Mouse (Mus musculus) monocyte, adult 2 months (primary cell): ENCODE results near the gene Zbtb8a.

ENCODE experiments used
- DNase-seq, 2 experiments: peaks; one replicate each; pipeline ENCODE4 v3.0.0; 2022; ENCODE audit warnings: low spot score in 2 of 2, low read depth in 1 of 2

The Zbtb8a gene

DNA sequence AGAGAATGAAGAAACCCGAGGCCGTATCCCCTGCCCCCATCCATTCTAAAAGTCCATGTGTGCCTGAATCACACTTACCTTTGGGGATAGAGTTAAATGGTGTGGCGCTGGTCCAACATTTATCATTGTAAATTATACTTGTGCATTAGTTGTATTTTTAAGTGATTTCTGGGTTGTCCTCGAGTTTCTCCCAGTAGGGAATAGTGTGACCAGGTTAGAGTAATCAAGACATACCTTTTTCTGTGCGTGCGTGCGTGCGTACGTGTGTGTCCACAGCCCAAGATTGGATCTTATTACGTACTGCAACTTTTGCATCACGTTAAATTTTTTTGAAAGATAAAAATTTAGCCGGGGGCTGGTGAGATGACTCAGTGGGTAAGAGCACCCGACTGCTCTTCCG is 41.6 kb downstream of the Zbtb8a start:
- no peak for DNase-seq

DNA sequence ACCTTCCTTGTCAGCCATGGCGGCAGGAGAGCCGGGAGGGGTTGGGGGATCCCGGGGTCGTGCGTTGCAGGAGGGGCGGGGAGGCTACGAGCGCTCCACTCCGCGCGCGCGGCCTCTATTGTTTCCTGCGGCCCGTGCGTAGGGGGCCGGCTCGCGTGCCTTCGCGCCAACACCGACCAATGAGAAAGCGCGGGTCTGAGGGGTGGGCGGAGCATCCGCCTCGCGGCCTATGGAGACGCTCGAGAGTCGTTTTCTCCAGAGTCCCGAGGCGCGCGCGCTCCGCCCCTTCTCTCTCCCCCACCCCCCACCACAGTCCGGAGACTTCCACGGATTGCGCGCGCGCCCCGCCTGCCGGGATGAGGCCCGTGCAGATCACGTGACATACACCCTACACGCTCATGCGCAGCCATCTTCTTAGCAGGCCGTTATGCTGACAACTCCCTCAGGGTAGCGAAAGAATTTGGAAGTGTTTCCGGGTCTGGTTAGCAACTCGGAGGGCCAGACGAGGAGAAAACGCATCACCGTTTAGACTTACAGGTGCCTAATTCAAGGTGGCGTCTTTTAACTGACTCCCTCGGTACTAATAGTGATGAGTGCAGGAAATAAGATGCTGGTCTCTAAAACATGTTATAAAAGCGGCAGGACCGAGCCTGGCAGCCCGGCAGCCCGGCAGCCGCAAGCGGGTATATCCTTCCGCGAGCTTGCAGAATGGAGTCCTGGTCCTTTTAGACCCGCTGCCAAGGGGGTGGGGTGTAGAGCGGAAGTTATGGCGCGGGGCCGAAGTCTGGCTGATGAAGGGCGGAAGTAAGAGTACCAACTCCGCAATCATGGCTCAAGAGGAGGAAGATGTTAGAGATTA is 42.5 kb downstream of the Zbtb8a start, which contains the start of the genes Rbbp4 and Zbtb8os:
Rbbp4 (minus strand) TSS at position 155 of the 859 bp plus-strand sequence.
Zbtb8os (plus strand) TSS at position 480 of the 859 bp plus-strand sequence.
- peak; percentile 83 to 88 for DNase-seq

DNA sequence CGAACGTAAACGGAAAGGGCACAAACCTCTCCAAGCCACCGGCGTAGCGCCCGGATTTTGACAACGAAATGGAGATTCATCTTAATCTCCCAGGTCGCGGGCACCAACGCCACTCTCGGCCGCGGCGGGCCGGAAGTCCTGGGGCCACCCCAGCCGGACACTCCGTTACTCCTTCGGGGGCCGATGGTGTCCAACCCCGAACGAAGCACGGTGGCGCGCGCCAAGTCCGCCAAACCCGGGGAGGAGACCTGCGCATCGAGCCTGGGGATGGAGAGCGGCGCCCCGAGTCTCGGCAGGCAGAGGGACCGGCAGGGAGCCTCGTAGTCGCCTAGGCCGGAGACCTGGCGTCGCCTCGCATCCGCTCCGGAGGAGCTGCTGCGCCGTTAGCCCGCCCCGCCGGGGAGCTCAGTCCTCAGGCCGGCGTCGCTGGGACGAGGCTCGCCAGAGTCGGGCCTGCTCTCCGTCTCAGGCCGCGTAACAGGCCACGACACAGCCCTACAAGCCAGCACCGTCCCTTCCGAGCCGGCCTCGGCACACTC is 43.2 kb downstream of the Zbtb8a start:
- no peak for DNase-seq

DNA sequence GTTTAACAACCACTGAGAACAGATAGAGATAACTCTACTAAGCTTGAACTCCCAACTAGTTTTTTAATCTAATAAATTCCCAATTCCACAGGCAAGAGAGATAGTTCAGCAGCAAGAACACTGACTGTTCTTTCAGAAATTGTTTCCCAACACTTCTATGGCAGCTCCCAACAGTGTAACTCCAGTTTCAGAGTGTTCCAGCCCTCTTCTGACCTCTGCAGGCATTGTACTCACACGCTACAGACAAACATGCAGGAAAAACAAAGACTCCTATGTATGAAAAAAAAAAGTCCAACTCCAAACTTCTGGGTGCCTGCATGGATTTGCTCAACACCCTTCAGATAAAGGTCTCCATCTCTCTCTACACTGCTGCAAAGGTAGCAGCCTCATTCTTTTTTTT is 45.1 kb downstream of the Zbtb8a start:
- no peak for DNase-seq

GRCm38 (mm10) chr4:129326191-129326590 is 51.7 kb downstream of the Zbtb8a start:
- DNase-seq: no peak

GRCm38 (mm10) chr4:129324756-129325155 is 53.2 kb downstream of the Zbtb8a start:
- no peak for DNase-seq

DNA sequence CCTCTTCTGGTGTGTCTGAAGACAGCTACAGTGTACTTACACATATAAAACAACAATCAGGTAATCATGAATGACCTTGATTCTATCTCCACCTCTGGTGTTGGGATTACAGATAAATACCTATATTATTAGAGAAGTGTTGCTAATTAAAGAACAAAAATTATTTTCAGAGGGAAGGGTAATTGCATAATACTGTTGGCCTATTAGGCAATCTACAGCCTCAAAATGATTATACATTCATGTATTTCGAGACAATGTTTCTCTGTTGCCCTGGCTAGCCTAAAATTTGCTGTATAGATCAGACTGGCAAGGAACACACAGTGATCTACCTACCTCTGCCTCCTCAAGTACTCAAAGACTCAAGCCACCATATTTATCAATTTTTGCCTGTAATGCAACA is 54.4 kb downstream of the Zbtb8a start:
- DNase-seq: no peak

- no peak for DNase-seq
Measured at GRCm38 (mm10) chr4:129322042-129322441, 55.9 kb downstream of the Zbtb8a start.

DNA sequence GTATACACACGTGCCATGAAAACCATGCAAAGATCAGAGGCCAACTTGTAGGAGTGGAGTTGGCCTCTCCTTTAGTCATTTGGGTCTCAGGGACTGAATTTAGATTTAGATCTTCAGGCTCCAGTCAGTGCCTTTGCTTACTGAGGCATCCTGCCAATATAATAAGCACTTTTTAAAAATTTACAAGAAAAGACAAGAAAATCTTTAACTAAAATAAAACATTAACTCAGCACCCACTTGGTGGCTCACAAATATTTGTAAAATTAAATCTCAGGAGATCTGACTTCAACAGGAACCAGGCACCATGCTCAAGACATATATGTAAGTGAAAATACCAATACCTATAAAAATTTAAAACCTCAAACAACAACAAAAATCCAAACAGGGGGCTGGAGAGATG is 57.0 kb downstream of the Zbtb8a start:
- DNase-seq: no peak

DNA sequence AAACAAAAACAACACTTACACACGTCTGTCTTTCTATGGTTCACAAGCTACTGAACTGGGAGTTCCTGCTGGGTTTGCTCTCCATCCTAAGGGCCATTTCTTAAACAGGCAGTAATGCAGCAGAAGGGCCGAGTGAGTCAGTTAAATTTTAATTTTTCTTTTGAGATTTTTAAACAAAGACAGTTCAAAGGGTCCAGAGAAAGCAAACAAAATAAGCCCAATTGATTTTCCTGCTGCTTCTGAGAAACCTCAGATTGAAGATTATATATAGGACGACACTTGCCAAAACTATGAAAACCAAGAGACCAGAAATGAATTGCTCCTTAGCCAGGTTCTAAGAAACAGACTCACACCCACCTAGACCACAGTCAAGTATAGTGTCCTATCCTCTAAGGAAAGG is 64.0 kb downstream of the Zbtb8a start:
- no peak for DNase-seq

GRCm38 (mm10) chr4:129307936-129308335 is 70.0 kb downstream of the Zbtb8a start:
- no peak for DNase-seq

GRCm38 (mm10) chr4:129304306-129304705 is 73.6 kb downstream of the Zbtb8a start:
- no peak for DNase-seq

DNA sequence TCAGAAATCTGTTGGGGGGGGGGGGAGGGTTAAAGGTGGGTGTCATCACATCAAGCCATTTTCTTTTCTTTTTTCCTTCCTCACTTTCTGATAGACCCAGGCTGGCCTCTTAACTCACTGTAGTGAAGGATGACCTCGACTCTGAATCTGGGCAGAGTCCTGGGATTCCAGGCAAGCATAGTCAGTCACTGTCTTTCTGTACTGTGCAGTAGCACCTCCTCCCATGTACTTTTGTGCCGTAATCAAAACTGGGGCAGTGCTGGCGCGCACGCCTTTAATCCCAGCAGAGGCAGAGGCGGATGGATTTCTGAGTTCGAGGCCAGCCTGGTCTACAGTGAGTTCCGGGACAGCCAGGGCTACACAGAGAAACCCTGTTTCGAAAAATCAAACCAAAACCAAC is 74.1 kb downstream of the Zbtb8a start:
- no peak for DNase-seq
